Mouse (Mus musculus) thymus, adult 18-20 months (tissue): ENCODE measurements around the gene Spp1.
"Not testable (repeated sequence)": the region's sequence is repeated elsewhere in the genome, so short reads cannot be mapped to it uniquely, and the experiment has no call there.

Experiments used
- DNase-seq, 2 experiments: peaks; one replicate each; pipeline ENCODE4 v3.0.0; 2022; ENCODE audit warnings: mixed read lengths in 2 of 2

The Spp1 gene

GRCm38 (mm10) chr5:104436406-104437076 lies 1.6 kb downstream of the Spp1 start:
- DNase-seq = no peak

- no peak for DNase-seq
Observed at GRCm38 (mm10) chr5:104442396-104442795, 7.5 kb downstream of the Spp1 start.

GRCm38 (mm10) chr5:104442850-104443249 lies 7.9 kb downstream of the Spp1 start:
- no peak for DNase-seq

GRCm38 (mm10) chr5:104446156-104446555 lies 11.2 kb downstream of the Spp1 start:
- DNase-seq = no peak

GRCm38 (mm10) chr5:104448346-104448745 lies 13.4 kb downstream of the Spp1 start:
- DNase-seq = not testable (repeated sequence)

GRCm38 (mm10) chr5:104449491-104449890 lies 14.6 kb downstream of the Spp1 start:
- no peak for DNase-seq

- DNase-seq = no peak
Observed at GRCm38 (mm10) chr5:104453075-104453474, 18.2 kb downstream of the Spp1 start.

- no peak for DNase-seq
Observed at GRCm38 (mm10) chr5:104454564-104454963, 19.6 kb downstream of the Spp1 start.

GRCm38 (mm10) chr5:104458832-104459705 lies 24.2 kb downstream of the Spp1 start, which contains the start of gene Pkd2:
Gene Pkd2, plus strand, starts transcription at chr5:104459450.
- DNase-seq = no peak

- no peak for DNase-seq
Observed at GRCm38 (mm10) chr5:104459706-104460455, 25.0 kb downstream of the Spp1 start.

GRCm38 (mm10) chr5:104460456-104460838 lies 25.5 kb downstream of the Spp1 start:
- DNase-seq = no peak

GRCm38 (mm10) chr5:104460856-104461255 lies 25.9 kb downstream of the Spp1 start:
- DNase-seq = no peak

GRCm38 (mm10) chr5:104465279-104465678 lies 30.4 kb downstream of the Spp1 start:
- no peak for DNase-seq

- DNase-seq = no peak
Observed at GRCm38 (mm10) chr5:104465731-104466130, 30.8 kb downstream of the Spp1 start.

- no peak for DNase-seq
Observed at GRCm38 (mm10) chr5:104466816-104467215, 31.9 kb downstream of the Spp1 start.

- DNase-seq = no peak
Observed at GRCm38 (mm10) chr5:104468586-104468985, 33.7 kb downstream of the Spp1 start.

- DNase-seq = no peak
Observed at GRCm38 (mm10) chr5:104470981-104471391, 36.1 kb downstream of the Spp1 start.

GRCm38 (mm10) chr5:104472371-104472770 lies 37.5 kb downstream of the Spp1 start:
- DNase-seq = no peak

- no peak for DNase-seq
Observed at GRCm38 (mm10) chr5:104480367-104480766, 45.4 kb downstream of the Spp1 start.

- DNase-seq = no peak
Observed at GRCm38 (mm10) chr5:104482856-104483255, 47.9 kb downstream of the Spp1 start.
